Mouse (Mus musculus): ENCODE data around the gene Adamts17.

GRCm38 (mm10) chr7:66847299-66847698 is 7.8 kb downstream of the Adamts17 start:
- no peak for TF ChIP-seq POLR2A (IDR thresholded peaks at IDR 0.05; ENCODE audit: extremely low read depth, insufficient read depth, low read length)
- TF ChIP-seq CTCF (IDR thresholded peaks at IDR 0.05; ENCODE audit: extremely low read depth, insufficient read depth, low read length), result no peak
